Mouse (Mus musculus) limb, embryonic 11.5 days (tissue): ENCODE measurements around the gene Pgm5. TPM values are rescaled to one million over a fixed set of nuclear protein-coding genes. Genes with fewer than 3 reads are reported as not detected.

Experiments
- ATAC-seq: fragments of 200-750 bp; cut with Nextera tagmentation; 2 replicates; pipeline ENCODE4 v1.8.0; 2017; ENCODE audit warnings: low read depth; ENCODE audit not compliant: insufficient number of reproducible peaks, low FRiP score, low TSS enrichment
- DNase-seq: peaks from one replicate; pipeline ENCODE4 v3.0.0-alpha.2; 2015; ENCODE audit warnings: low spot score
- H3K27ac ChIP-seq: fragments of 300-500 bp; sonication (generic); replicated peaks from 2 replicates; pipeline ENCODE4 v1.5.1; 2014; ENCODE audit warnings: low read depth, mild to moderate bottlenecking, low read length
- H3K27me3 ChIP-seq: fragments of 300-500 bp; sonication (generic); 2 replicates; pipeline ENCODE4 v1.6.1; 2014; ENCODE audit warnings: mild to moderate bottlenecking, low read length, mixed read lengths; ENCODE audit not compliant: control insufficient read depth, insufficient read depth
- H3K36me3 ChIP-seq: fragments of 300-500 bp; sonication (generic); 2 replicates; pipeline ENCODE4 v1.6.1; 2014; ENCODE audit warnings: mild to moderate bottlenecking, low read length, moderate library complexity, mixed read lengths; ENCODE audit not compliant: control insufficient read depth, insufficient read depth
- H3K4me1 ChIP-seq: fragments of 300-500 bp; sonication (generic); 2 replicates; pipeline ENCODE4 v1.6.1; 2014; ENCODE audit warnings: low read length, mixed read lengths; ENCODE audit not compliant: control insufficient read depth, insufficient read depth
- H3K4me2 ChIP-seq: fragments of 300-500 bp; sonication (generic); 2 replicates; pipeline ENCODE4 v1.6.1; 2014; ENCODE audit warnings: low read depth, mild to moderate bottlenecking, moderate library complexity; ENCODE audit not compliant: severe bottlenecking
- H3K4me3 ChIP-seq: fragments of 300-500 bp; sonication (generic); 2 replicates; pipeline ENCODE4 v1.5.1; 2014; ENCODE audit warnings: low read depth, low read length
- H3K9ac ChIP-seq: fragments of 300-500 bp; sonication (generic); 2 replicates; pipeline ENCODE4 v1.6.1; 2014; ENCODE audit warnings: mild to moderate bottlenecking, low read length
- H3K9me3 ChIP-seq: fragments of 300-500 bp; sonication (generic); 2 replicates; pipeline ENCODE4 v1.6.1; 2016; ENCODE audit warnings: low read length; ENCODE audit not compliant: control insufficient read depth
- WGBS: fragments of 180-500 bp; shearing (Covaris S2); extraction: QIAGEN DNeasy Blood & Tissue Kit; methylation state at CpG from one replicate; pipeline ENCODE4 v1.1.7; 2014; 5-methylcytosine and 5-hydroxymethylcytosine counted together
- polyA plus RNA-seq: library from polyadenylated mRNA; unstranded; fragments of >200 nt; fragmentation: Nextera tagmentation; extraction: Ambion mirVana; gene quantifications from 2 replicates; pipeline ENCODE4 v1.2.1, GENCODE M21; 2014

Gene Pgm5
- polyA plus RNA-seq, 1 experiment from 2014 or later: 1.7 TPM

GRCm38 (mm10) chr19:24665771-24666170, 195.9 kb downstream of the Pgm5 start:
- no peaks in the 10 kb centered on the region for H3K27me3 ChIP-seq
- H3K27ac ChIP-seq: no peak overlapping the region
- no peaks in the 10 kb centered on the region for H3K4me1 ChIP-seq
- H3K4me3 ChIP-seq: no peak overlapping the region
- ATAC-seq (no peak), DNase-seq (no peak)
- no peak overlapping the region for H3K4me2 ChIP-seq
- H3K36me3 ChIP-seq: no peaks in the 10 kb centered on the region
- H3K9ac ChIP-seq: no peak overlapping the region
- H3K9me3 ChIP-seq: no peaks in the 10 kb centered on the region
- 83% methylated on average over 11 of the region's 11 CpGs for WGBS

GRCm38 (mm10) chr19:24662346-24662745, 199.3 kb downstream of the Pgm5 start:
- H3K36me3 ChIP-seq: no peaks in the 10 kb centered on the region
- H3K4me3 ChIP-seq: no peak overlapping the region
- no peaks in the 10 kb centered on the region for H3K4me1 ChIP-seq
- H3K9me3 ChIP-seq: no peaks in the 10 kb centered on the region
- ATAC-seq (no peak), DNase-seq (no peak)
- H3K27me3 ChIP-seq: no peaks in the 10 kb centered on the region
- no peak overlapping the region for H3K4me2 ChIP-seq
- WGBS: 89% methylated on average over 2 of the region's 2 CpGs
- no peak overlapping the region for H3K9ac ChIP-seq
- H3K27ac ChIP-seq: no peak overlapping the region

- no peaks in the 10 kb centered on the region for H3K36me3 ChIP-seq
- H3K27ac ChIP-seq: no peak overlapping the region
- DNase-seq (no peak), ATAC-seq (no peak)
- H3K9ac ChIP-seq: no peak overlapping the region
- H3K9me3 ChIP-seq: no peaks in the 10 kb centered on the region
- H3K27me3 ChIP-seq: no peaks in the 10 kb centered on the region
- H3K4me2 ChIP-seq: no peak overlapping the region
- no peaks in the 10 kb centered on the region for H3K4me1 ChIP-seq
- WGBS: 67% methylated on average over 3 of the region's 3 CpGs
- H3K4me3 ChIP-seq: no peak overlapping the region
Measured at GRCm38 (mm10) chr19:24656981-24657380, 204.7 kb downstream of the Pgm5 start.

- DNase-seq (no peak), ATAC-seq (no peak)
- Histone ChIP-seq H3K4me3 (no peak overlapping the region), H3K4me2 (no peak overlapping the region), H3K36me3 (no peaks in the 10 kb centered on the region), H3K4me1 (0 out of 2 replicates have a peak, but pooled peaks cover 2% of the 10 kb centered on the region), H3K9me3 (no peaks in the 10 kb centered on the region), H3K9ac (no peak overlapping the region), H3K27me3 (no peaks in the 10 kb centered on the region), H3K27ac (no peak overlapping the region)
- whole genome bisulfite sequencing: 80% methylated on average over 9 of the region's 9 CpGs
Measured at GRCm38 (mm10) chr19:24653230-24653799, 208.3 kb downstream of the Pgm5 start.

- Histone ChIP-seq H3K27me3 (no peaks in the 10 kb centered on the region), H3K4me3 (no peak overlapping the region), H3K4me1 (0 out of 2 replicates have a peak, but pooled peaks cover 2% of the 10 kb centered on the region), H3K9ac (no peak overlapping the region), H3K9me3 (no peaks in the 10 kb centered on the region), H3K27ac (no peak overlapping the region), H3K36me3 (no peaks in the 10 kb centered on the region), H3K4me2 (no peak overlapping the region)
- 36% methylated on average over 6 of the region's 6 CpGs for WGBS
- DNase-seq (no peak), ATAC-seq (no peak)
Measured at GRCm38 (mm10) chr19:24652342-24653019, 209.2 kb downstream of the Pgm5 start.

- no peaks in the 10 kb centered on the region for H3K9me3 ChIP-seq
- no peaks in the 10 kb centered on the region for H3K27me3 ChIP-seq
- H3K27ac ChIP-seq: no peak overlapping the region
- DNase-seq (no peak), ATAC-seq (no peak)
- H3K4me2 ChIP-seq: no peak overlapping the region
- no peak overlapping the region for H3K4me3 ChIP-seq
- 0 out of 2 replicates have a peak, but pooled peaks cover 2% of the 10 kb centered on the region for H3K4me1 ChIP-seq
- WGBS: 27% methylated on average over 2 of the region's 2 CpGs
- H3K9ac ChIP-seq: no peak overlapping the region
- H3K36me3 ChIP-seq: no peaks in the 10 kb centered on the region
Measured at GRCm38 (mm10) chr19:24651595-24651994, 210.1 kb downstream of the Pgm5 start.

GRCm38 (mm10) chr19:24650428-24650827, 211.2 kb downstream of the Pgm5 start:
- DNase-seq (peak; percentile 32), ATAC-seq (no peak)
- 50% methylated on average over 8 of the region's 8 CpGs for WGBS
- Histone ChIP-seq H3K9me3 (no peaks in the 10 kb centered on the region), H3K9ac (no peak overlapping the region), H3K4me2 (no peak overlapping the region), H3K4me3 (no peak overlapping the region), H3K27me3 (no peaks in the 10 kb centered on the region), H3K36me3 (no peaks in the 10 kb centered on the region), H3K4me1 (0 out of 2 replicates have a peak, but pooled peaks cover 8% of the 10 kb centered on the region), H3K27ac (no peak overlapping the region)

GRCm38 (mm10) chr19:24648016-24648415, 213.6 kb downstream of the Pgm5 start:
- ATAC-seq (no peak), DNase-seq (no peak)
- WGBS: 83% methylated on average over 8 of the region's 8 CpGs
- Histone ChIP-seq H3K4me1 (0 out of 2 replicates have a peak, but pooled peaks cover 9% of the 10 kb centered on the region), H3K36me3 (no peaks in the 10 kb centered on the region), H3K4me3 (no peak overlapping the region), H3K27me3 (no peaks in the 10 kb centered on the region), H3K9me3 (no peaks in the 10 kb centered on the region), H3K4me2 (no peak overlapping the region), H3K9ac (no peak overlapping the region), H3K27ac (no peak overlapping the region)
